Mouse (Mus musculus): Measurements from ENCODE around the gene Nln. TPM values are rescaled to one million over a fixed set of nuclear protein-coding genes. Genes with fewer than 3 reads are reported as not detected.

Nln gene
- 22.2 and 27.2 TPM in 2 replicates for polyA plus RNA-seq (2016; fragmentation: Nextera tagmentation; extraction: Ambion mirVana)

DNA sequence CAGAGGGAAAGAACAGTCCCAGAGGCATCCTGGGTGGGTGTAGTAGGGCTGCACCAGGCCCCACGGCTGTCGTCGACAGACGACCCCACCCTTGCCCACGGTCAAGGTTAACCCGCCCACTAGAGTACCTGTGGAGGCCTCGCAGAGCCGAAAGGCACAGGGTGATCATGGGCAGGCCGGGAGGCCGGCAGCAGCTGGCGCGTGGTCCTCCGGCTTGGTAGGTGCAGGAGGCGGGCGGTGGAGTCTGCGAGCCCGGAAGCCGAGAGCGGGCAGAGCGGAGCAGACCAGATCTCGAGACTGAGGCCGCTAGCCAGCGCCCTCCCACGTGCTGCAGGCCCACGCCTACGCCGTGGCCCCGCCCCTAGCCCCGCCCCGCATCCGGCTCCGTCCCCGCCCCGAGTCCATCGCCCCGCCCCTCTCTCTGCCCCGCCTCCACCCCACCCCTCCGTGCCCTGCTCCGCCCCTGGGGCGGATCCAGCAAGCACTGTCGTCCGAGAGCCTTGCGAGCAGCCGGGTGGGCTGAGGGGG, at the start of gene Nln, which contains the start of gene Sgtb:
Nln (minus strand) TSS at position 327 of the 528 bp plus-strand sequence.
Sgtb (plus strand) TSS at position 454 of the 528 bp plus-strand sequence.
- Histone ChIP-seq H3K9me3 (peaks cover under 1% of the 10 kb centered on the region; the same call in 1 of the 2 replicates), H3K4me1 (0 out of 2 replicates have a peak, but pooled peaks cover 6% of the 10 kb centered on the region), H3K4me3 (peak within 1 kb of the TSS; percentile 88), H3K36me3 (peaks cover 11% of the 10 kb centered on the region; the same call in 1 of the 2 replicates), H3K27ac (peak within 1 kb of the TSS; percentile 94), H3K27me3 (ENCODE audit: insufficient read depth, poor library complexity, severe bottlenecking) (no peaks in the 10 kb centered on the region)
- WGBS = under 1% methylated on average over 42 of the region's 44 CpGs
- peak; percentile 95 for DNase-seq (ENCODE audit: low spot score)

DNA sequence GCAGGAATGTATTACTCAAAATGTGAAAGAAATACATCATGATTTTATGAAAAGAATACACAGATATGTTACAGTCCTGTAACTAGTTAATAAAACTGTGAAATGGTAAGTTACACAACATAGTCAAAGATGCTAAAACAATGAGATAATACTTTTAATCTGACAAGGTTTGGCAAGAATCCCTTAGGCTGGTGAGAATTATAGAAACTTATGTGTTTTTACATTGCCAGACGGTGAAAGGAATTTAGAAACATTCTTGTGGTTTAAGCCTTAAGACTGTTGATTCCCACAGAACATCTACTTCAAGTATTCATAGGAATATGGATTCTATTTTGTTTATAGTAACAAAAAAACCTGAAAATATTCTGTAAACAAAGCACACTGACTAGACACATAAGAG, 46.3 kb upstream of the Nln start:
- no peak for DNase-seq (ENCODE audit: low spot score)
- H3K4me1 ChIP-seq = no peaks in the 10 kb centered on the region
- H3K27ac ChIP-seq = no peak overlapping the region
- peaks cover 51% of the 10 kb centered on the region for H3K36me3 ChIP-seq
- H3K27me3 ChIP-seq (ENCODE audit: insufficient read depth, poor library complexity, severe bottlenecking) = no peaks in the 10 kb centered on the region
- H3K4me3 ChIP-seq = no peak overlapping the region
- no peaks in the 10 kb centered on the region for H3K9me3 ChIP-seq
- 93% methylated on average over 1 of the region's 1 CpGs for WGBS

DNA sequence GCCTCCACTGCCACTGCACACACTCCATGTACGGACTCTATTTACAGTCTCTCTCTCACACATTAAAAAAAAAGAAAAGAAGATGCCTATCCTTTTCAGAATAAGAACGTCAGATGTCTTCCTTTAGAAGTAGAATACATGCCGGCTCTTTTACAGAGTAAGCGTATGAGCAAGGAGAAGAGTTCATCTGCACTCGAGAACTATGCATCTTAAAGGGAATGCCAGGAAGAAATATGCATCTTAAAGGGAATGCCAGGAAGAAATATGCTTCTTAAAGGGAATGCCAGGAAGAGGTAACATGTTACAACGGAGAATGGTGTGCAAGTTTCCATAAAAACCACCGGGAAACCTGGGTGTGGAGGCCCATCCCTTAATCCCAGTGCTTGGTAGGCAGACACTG, 45.7 kb upstream of the Nln start:
- H3K36me3 ChIP-seq = peaks cover 47% of the 10 kb centered on the region
- no peak overlapping the region for H3K4me3 ChIP-seq
- DNase-seq (ENCODE audit: low spot score) = no peak
- 89% methylated on average over 7 of the region's 7 CpGs for WGBS
- H3K27me3 ChIP-seq (ENCODE audit: insufficient read depth, poor library complexity, severe bottlenecking) = no peaks in the 10 kb centered on the region
- H3K9me3 ChIP-seq = no peaks in the 10 kb centered on the region
- no peak overlapping the region for H3K27ac ChIP-seq
- no peaks in the 10 kb centered on the region for H3K4me1 ChIP-seq

DNA sequence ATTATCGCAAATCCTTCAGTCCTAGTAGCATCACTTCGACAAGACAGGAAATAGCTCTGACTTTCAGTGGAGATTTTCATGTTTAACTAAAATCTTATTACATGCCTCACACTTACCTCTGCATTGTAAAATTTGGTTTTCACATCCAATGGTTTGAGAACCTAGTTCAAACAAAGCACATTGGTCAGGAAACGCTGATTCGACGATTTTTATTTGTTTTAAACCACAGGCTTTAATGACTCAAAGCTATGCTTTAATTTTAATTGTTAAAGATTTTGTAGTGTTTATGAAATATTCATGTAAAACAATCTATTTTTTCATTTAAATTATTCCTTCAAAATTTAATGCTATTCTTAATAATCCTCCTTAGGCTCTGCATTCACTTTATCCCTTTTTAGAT, 44.8 kb upstream of the Nln start:
- WGBS = 95% methylated on average over 5 of the region's 5 CpGs
- no peaks in the 10 kb centered on the region for H3K9me3 ChIP-seq
- no peak overlapping the region for H3K4me3 ChIP-seq
- DNase-seq (ENCODE audit: low spot score) = no peak
- H3K27ac ChIP-seq = no peak overlapping the region
- peaks cover 44% of the 10 kb centered on the region for H3K36me3 ChIP-seq
- no peaks in the 10 kb centered on the region for H3K27me3 ChIP-seq (ENCODE audit: insufficient read depth, poor library complexity, severe bottlenecking)
- H3K4me1 ChIP-seq = no peaks in the 10 kb centered on the region

DNA sequence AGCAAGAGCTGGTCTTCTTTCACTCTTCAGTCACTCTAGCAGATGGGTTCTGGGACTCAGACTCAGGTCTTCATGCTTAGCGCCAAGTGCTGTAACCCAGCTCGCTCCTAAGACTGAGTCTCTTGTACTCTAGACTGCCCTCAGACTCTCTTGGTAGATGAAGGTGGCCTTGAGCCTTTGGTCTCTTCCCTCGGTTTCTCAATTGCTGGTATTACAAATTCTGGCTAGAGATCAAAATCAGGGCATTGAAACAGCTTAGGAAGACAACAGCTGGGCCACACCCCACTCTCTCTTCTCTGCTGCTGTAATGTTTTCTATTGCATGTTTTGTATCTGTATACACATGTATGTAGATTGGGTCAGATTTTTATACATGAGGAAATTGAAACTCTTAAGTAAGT, 36.2 kb upstream of the Nln start:
- Histone ChIP-seq H3K4me1 (no peaks in the 10 kb centered on the region), H3K27me3 (ENCODE audit: insufficient read depth, poor library complexity, severe bottlenecking) (no peaks in the 10 kb centered on the region), H3K9me3 (no peaks in the 10 kb centered on the region), H3K4me3 (no peak overlapping the region), H3K27ac (no peak overlapping the region), H3K36me3 (peaks cover 81% of the 10 kb centered on the region)
- no peak for DNase-seq (ENCODE audit: low spot score)
- 93% methylated on average over 3 of the region's 3 CpGs for WGBS

DNA sequence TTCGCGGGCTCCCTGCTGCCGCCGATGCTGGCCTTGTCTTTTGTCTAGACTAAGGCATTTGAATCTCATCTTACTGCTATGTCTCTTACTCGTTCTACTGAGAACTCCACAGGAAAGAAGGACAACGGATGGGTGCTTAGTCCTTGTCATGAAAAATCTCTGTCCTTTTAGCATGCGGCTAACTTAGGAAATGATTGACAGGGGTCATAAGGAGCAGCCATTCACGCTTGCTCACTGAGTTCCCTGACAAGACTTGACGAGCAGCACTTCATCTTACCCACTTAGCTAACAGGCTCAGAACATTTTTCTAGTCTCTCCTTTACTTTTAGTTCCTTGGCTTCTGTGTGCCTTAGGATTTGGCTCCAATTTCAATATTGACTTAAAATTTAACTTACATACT, 35.5 kb upstream of the Nln start:
- WGBS = 83% methylated on average over 9 of the region's 9 CpGs
- Histone ChIP-seq H3K27me3 (ENCODE audit: insufficient read depth, poor library complexity, severe bottlenecking) (no peaks in the 10 kb centered on the region), H3K4me1 (no peaks in the 10 kb centered on the region), H3K36me3 (peaks cover 81% of the 10 kb centered on the region), H3K27ac (no peak overlapping the region), H3K9me3 (no peaks in the 10 kb centered on the region), H3K4me3 (no peak overlapping the region)
- no peak for DNase-seq (ENCODE audit: low spot score)

DNA sequence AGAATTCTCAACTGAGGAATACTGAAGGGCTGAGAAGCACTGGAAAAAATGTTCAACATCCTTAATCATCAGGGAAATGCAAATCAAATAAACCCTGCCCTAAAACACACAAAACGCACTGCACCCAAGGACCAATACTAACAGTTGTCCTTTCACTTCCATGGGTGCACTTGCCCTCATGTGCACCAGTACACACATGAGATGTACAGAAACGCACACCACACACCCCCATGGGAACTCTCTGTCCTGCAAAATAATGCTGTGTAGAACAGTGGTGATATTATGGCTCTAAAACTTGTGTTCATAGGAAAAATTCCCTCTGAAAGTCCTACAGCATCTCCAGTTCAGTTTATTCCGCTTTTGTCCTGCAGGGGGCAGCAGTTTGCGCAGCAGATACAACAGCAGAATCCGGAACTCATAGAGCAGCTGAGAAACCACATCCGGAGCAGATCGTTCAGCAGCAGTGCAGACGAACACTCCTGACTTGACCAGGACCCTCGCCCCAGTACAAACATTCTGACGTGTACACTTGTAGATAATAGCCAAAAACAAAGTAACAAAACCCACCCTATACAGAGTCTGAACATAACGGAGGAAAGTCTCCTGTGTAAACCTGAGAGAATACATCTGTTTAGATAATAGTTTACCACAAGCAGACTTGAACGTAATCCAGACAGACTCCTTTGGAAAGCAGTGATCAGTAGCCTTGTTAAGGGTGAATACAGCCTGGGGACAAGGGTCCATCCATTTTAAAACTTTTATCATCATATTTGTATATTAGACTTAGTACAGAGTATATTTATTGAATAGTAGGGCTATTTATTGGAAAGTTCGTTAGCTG, 30.2 kb upstream of the Nln start:
- Histone ChIP-seq H3K4me3 (peak overlapping the region; percentile 12; the same call in 1 of the 2 replicates), H3K27me3 (ENCODE audit: insufficient read depth, poor library complexity, severe bottlenecking) (no peaks in the 10 kb centered on the region), H3K9me3 (no peaks in the 10 kb centered on the region), H3K4me1 (no peaks in the 10 kb centered on the region), H3K36me3 (peaks cover 30% of the 10 kb centered on the region), H3K27ac (no peak overlapping the region)
- peak; percentile 85 for DNase-seq (ENCODE audit: low spot score)
- WGBS = 43% methylated on average over 13 of the region's 13 CpGs

DNA sequence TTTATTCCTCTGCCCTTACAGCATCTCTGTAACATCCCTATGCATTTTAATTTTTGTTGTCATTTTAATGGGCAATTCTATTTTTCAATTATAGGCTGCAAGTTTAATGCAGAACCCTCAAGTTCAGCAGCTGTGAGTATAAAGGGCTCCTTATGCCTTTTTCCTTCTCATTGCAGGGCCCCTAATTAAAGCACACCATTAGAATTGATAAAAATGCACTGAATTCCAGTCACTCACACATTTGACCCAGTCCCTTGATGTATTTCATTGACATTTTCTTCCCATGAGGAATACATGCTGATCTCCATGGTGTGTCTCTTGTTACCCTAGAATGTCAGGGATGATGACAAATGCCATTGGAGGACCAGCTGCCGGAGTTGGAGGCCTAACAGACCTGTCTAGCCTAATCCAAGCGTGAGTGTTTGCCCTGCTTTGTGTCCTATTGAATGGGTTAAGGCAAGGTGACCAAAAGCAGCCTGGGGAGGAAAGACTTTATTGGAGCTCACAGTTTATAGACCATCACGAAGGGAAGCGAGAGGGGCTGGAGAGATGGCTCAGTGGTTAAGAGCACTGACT, 25.2 kb upstream of the Nln start:
- Histone ChIP-seq H3K27me3 (ENCODE audit: insufficient read depth, poor library complexity, severe bottlenecking) (no peaks in the 10 kb centered on the region), H3K4me1 (no peaks in the 10 kb centered on the region), H3K36me3 (0 out of 2 replicates have a peak, but pooled peaks cover 2% of the 10 kb centered on the region), H3K4me3 (no peak overlapping the region), H3K9me3 (no peaks in the 10 kb centered on the region), H3K27ac (no peak overlapping the region)
- DNase-seq (ENCODE audit: low spot score) = no peak
- 79% methylated on average over 4 of the region's 4 CpGs for WGBS

DNA sequence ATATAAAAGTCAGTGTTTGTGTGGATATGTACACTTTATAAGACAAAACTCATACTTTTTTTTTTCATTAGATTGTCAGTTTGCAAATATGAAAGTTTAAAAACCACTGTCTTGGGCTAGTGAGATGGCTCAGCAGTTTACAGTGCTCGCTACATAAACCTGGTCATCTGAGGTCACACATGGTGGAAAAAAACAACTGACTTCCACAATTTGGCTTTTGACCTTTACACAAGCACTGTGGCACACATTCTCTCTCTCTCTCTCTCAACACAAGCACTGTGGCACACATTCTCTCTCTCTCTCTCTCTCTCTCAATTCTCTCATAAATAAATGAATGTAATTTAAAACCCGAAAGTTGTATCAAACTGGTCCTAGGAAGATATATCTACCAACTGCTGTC, 23.1 kb upstream of the Nln start:
- WGBS = 79% methylated on average over 2 of the region's 2 CpGs
- H3K4me1 ChIP-seq = no peaks in the 10 kb centered on the region
- H3K4me3 ChIP-seq = no peak overlapping the region
- 0 out of 2 replicates have a peak, but pooled peaks cover 2% of the 10 kb centered on the region for H3K36me3 ChIP-seq
- no peaks in the 10 kb centered on the region for H3K27me3 ChIP-seq (ENCODE audit: insufficient read depth, poor library complexity, severe bottlenecking)
- DNase-seq (ENCODE audit: low spot score) = no peak
- no peak overlapping the region for H3K27ac ChIP-seq
- no peaks in the 10 kb centered on the region for H3K9me3 ChIP-seq

DNA sequence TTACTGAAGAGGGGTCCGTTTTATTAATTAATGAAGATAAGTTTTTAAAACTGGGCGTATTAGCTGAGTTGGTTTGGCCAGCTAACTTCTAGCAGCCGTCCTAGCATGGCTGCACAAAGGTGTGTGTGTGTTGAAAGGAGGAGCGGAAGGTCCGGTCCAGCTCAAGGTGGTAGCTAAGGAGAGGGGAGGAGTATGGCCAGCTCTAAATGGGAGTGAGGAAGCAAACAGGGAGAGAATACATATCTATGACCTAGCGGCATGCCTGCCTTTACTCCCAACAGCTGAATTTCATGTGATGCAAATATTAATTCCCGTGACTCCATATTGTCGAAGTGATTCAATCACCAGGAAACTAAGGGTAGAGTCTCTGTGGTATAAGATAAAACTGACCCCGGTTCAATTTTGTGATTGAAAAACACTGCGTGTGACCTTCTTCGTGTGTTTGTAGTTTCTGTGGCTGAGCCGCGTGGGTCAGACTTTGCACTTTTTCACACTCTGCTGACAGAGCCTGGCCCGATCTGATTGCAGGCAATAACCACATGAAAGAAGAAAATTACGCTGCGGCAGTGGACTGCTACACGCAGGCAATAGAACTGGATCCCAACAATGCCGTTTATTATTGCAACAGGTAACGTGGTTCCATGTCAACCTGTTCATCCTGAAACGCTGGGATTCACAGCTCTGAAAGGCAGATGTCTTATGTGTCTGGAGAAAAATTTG, 14.4 kb upstream of the Nln start:
- Histone ChIP-seq H3K9me3 (no peaks in the 10 kb centered on the region), H3K4me3 (no peak overlapping the region), H3K36me3 (0 out of 2 replicates have a peak, but pooled peaks cover 3% of the 10 kb centered on the region), H3K27ac (no peak overlapping the region), H3K27me3 (ENCODE audit: insufficient read depth, poor library complexity, severe bottlenecking) (no peaks in the 10 kb centered on the region), H3K4me1 (no peaks in the 10 kb centered on the region)
- no peak for DNase-seq (ENCODE audit: low spot score)
- WGBS = 91% methylated on average over 20 of the region's 20 CpGs

DNA sequence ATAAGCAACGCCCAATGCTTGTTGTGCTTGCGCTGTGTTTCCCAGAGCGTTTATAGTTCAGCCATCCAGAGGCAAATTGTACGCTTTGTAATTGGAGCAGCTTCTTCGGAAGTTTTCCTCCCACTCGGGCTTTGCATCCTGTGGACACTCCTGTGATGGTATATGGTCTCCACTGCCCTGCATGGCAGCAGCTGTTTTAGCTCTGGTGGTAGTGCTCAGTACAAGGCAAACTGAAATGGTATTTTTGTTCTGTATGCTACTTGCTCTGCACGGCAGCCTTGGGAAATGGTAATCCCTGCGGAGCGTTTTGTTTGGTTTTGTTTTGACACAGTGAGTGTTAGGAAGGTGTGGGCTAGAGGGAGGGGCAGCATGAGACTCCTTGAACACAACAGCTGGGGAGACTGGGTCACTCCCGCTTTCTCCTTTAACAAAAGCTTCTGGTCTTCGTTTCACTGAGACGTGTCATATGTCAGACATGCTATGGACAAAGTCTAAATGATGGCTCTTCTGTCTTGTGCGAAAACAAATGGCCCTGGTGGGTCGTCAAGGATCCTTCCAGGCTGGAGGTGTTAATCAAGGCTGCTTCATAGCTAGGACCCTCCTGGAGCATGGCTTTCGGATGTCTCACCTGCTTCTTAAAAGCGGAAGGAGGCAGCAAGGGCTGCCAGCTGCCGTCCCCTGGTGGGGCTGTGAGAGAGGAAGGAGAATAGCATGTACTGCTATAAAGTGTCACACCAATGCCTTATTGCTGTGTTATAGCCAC, 12.8 kb upstream of the Nln start:
- no peak overlapping the region for H3K27ac ChIP-seq
- H3K4me1 ChIP-seq = no peaks in the 10 kb centered on the region
- H3K36me3 ChIP-seq = 0 out of 2 replicates have a peak, but pooled peaks cover 3% of the 10 kb centered on the region
- no peak overlapping the region for H3K4me3 ChIP-seq
- 74% methylated on average over 17 of the region's 17 CpGs for WGBS
- no peaks in the 10 kb centered on the region for H3K27me3 ChIP-seq (ENCODE audit: insufficient read depth, poor library complexity, severe bottlenecking)
- H3K9me3 ChIP-seq = no peaks in the 10 kb centered on the region
- no peak for DNase-seq (ENCODE audit: low spot score)

DNA sequence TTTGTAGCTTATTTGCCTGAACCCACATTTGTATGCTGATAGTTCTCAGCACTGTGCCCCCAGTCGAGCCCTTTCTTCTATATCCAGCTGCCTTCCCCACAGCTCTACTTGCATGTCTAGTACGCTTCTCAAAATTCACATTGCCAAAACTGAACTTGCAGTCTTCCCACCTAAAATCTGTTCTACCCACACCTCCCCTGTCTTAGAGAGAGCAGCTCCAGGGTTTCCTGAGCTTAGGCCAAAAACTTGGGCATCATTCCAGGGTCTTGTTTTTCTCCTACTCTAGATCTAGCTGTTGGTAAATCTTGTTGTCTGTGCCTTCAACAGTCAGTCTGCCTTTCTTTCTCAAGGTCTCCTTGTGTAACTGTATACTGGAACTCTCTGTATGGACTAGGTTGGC, 5.4 kb upstream of the Nln start:
- no peak for DNase-seq (ENCODE audit: low spot score)
- Histone ChIP-seq H3K36me3 (no peaks in the 10 kb centered on the region), H3K27me3 (ENCODE audit: insufficient read depth, poor library complexity, severe bottlenecking) (no peaks in the 10 kb centered on the region), H3K4me3 (no peak overlapping the region), H3K9me3 (no peaks in the 10 kb centered on the region), H3K27ac (no peak overlapping the region), H3K4me1 (0 out of 2 replicates have a peak, but pooled peaks cover 3% of the 10 kb centered on the region)
- WGBS = 86% methylated on average over 2 of the region's 2 CpGs

Measured in heart, embryonic 10.5 days (tissue).